ENCODE assay signal across 11 mouse cellular contexts in genomic region chr7:110779605-110780111, GRCm38 (mm10). TPM values are rescaled to one million over a fixed set of nuclear protein-coding genes. Genes with fewer than 3 reads are reported as not detected.
A peak's percentile ranks its signal among the peaks of the same experiment; 100 is the strongest.
DNase-seq lines count a peak whose midpoint lies in the region; ATAC-seq and TF ChIP-seq lines count a peak whose summit lies in the region.
"Had no signal": no experiment of that assay in that cellular context is flagged by ENCODE, and none has a peak within 500 bp of the region (broad histone marks: within the 10 kb centered on the region; RNA-seq: fewer than 3 reads in every experiment).

No protein-coding gene starts in this region.

- no peak for TF ChIP-seq CTCF in liver, postnatal 0 days (IDR thresholded peaks at IDR 0.05; ENCODE audit: low read depth)
- no peak for TF ChIP-seq CTCF in lung, adult 2 months (IDR thresholded peaks at IDR 0.05; ENCODE audit: insufficient read depth, low read length)

- TF ChIP-seq EP300 in liver, postnatal 0 days (IDR thresholded peaks at IDR 0.05; ENCODE audit: low read depth) = no peak

- no peaks in the 10 kb centered on the region for H3K9me3 ChIP-seq in liver, postnatal 0 days (ENCODE audit: low read length)
- H3K9me3 ChIP-seq: lung, embryonic 15.5 days had no signal

- no peak overlapping the region for H3K4me3 ChIP-seq in liver, postnatal 0 days (ENCODE audit: low read depth, low read length)
- no peak overlapping the region for H3K4me3 ChIP-seq in lung, adult 2 months (replicated peaks; ENCODE audit: extremely low read depth, low read depth, low read length)
- H3K4me3 ChIP-seq: lung, embryonic 15.5 days had no signal

- 85% methylated on average over 8 of the region's 8 CpGs for WGBS in liver, postnatal 0 days (ENCODE audit: insufficient replicate concordance)
- 89% methylated on average over 8 of the region's 8 CpGs for WGBS in lung, adult 2 months

- H3K4me2 ChIP-seq in liver, postnatal 0 days (ENCODE audit: low read depth, low read length) = peak overlapping the region; percentile 72
- H3K4me2 ChIP-seq: lung, embryonic 15.5 days had no signal

- no peak for TF ChIP-seq POLR2A in lung, adult 2 months (IDR thresholded peaks at IDR 0.05; ENCODE audit: borderline replicate concordance, extremely low read depth, low read depth, low read length)

- 0 out of 2 replicates have a peak, but pooled peaks have one; percentile 40 for ATAC-seq in cerebellum, adult (ENCODE audit: insufficient number of reproducible peaks, low FRiP score, low TSS enrichment)
- no peak for ATAC-seq in liver, postnatal 0 days
- ATAC-seq: intestine, embryonic 16.5 days had no signal

- H3K27me3 ChIP-seq in liver, postnatal 0 days (ENCODE audit: insufficient read depth, low read length) = no peaks in the 10 kb centered on the region
- H3K27me3 ChIP-seq: lung, embryonic 15.5 days had no signal

- peak overlapping the region; percentile 45 for H3K9ac ChIP-seq in liver, postnatal 0 days (replicated peaks)
- H3K9ac ChIP-seq: lung, embryonic 15.5 days had no signal

- intact Hi-C loops in left cerebral cortex, postnatal 10 days (cut with DNase I) = no loop called here
- intact Hi-C loops in heart, postnatal 25 days (cut with DNase I) = no loop called here

- peaks cover 54% of the 10 kb centered on the region for H3K4me1 ChIP-seq in liver, postnatal 0 days (ENCODE audit: insufficient read depth)
- peaks cover 4% of the 10 kb centered on the region for H3K4me1 ChIP-seq in lung, adult 2 months (ENCODE audit: control insufficient read depth, insufficient read depth, low read length)

- peak overlapping the region; percentile 52 for H3K27ac ChIP-seq in liver, postnatal 0 days (ENCODE audit: low read depth)
- H3K27ac ChIP-seq: lung, embryonic 15.5 days had no signal

- no peak for DNase-seq in cerebellum, adult 8-10 months
- DNase-seq in left cerebral cortex, postnatal 10 days (ENCODE audit: extremely low spot score in 1 of 2, low spot score in 2 of 2) = peak; percentile 52 to 63
- no peak for DNase-seq in left cerebral cortex, adult 11 months (ENCODE audit: low spot score)
- peak; percentile 42 to 64 for DNase-seq in frontal cortex, postnatal 14 days (ENCODE audit: low spot score in 2 of 2)
- DNase-seq in liver, postnatal 0 days = no peak
- no peak for DNase-seq in lung, adult 2 months
- DNase-seq in heart, postnatal 25 days (ENCODE audit: low spot score) = no peak
- DNase-seq: B cell, adult 2 months had no signal

- H3K36me3 ChIP-seq in liver, postnatal 0 days (replicated peaks; ENCODE audit: insufficient read depth, low read length) = peaks cover 21% of the 10 kb centered on the region
- H3K36me3 ChIP-seq: lung, embryonic 15.5 days had no signal

RNA-seq across cellular contexts. Expression of gene Ampd3, which starts 11.7 kb away (rescaled TPM):
- total RNA-seq in left cerebral cortex, postnatal 10 days (2021) = 10 to 100 TPM; 23.4 to 28.3 TPM
- polyA plus RNA-seq in liver, postnatal 0 days (2015; fragmentation: Nextera tagmentation; extraction: Ambion mirVana) = 12.3 and 16.6 TPM in 2 replicates
- 21.8 and 23.5 TPM in 2 replicates for polyA plus RNA-seq in lung, adult 2 months (2012; rRNA removed)
- 10 to 100 TPM; 46.0 to 46.2 TPM for total RNA-seq in heart, postnatal 25 days (2021)

Comparison
In these comparisons a context has a peak if more than half of its experiments do, and no peak if none do; other contexts are left out.
1. DNase-seq: peak in left cerebral cortex, postnatal 10 days (2 of 2) and frontal cortex, postnatal 14 days (2 of 2); none in cerebellum, adult 8-10 months (single experiment), left cerebral cortex, adult 11 months (single experiment), liver, postnatal 0 days (single experiment), lung, adult 2 months (single experiment) and heart, postnatal 25 days (single experiment).